Mouse (Mus musculus): ENCODE data around the gene Nme9. TPM values are rescaled to one million over a fixed set of nuclear protein-coding genes. Genes with fewer than 3 reads are reported as not detected.

Nme9 gene
- total RNA-seq, 2 experiments from 2014 or later: not detected

- DNase-seq: no peak
These were observed 14.1 kb upstream of the Nme9 start, which contains the start of gene Mras for GRCm38 (mm10) chr9:99437031-99437764. TSS of gene Mras (minus strand) at chr9:99437381.

DNA sequence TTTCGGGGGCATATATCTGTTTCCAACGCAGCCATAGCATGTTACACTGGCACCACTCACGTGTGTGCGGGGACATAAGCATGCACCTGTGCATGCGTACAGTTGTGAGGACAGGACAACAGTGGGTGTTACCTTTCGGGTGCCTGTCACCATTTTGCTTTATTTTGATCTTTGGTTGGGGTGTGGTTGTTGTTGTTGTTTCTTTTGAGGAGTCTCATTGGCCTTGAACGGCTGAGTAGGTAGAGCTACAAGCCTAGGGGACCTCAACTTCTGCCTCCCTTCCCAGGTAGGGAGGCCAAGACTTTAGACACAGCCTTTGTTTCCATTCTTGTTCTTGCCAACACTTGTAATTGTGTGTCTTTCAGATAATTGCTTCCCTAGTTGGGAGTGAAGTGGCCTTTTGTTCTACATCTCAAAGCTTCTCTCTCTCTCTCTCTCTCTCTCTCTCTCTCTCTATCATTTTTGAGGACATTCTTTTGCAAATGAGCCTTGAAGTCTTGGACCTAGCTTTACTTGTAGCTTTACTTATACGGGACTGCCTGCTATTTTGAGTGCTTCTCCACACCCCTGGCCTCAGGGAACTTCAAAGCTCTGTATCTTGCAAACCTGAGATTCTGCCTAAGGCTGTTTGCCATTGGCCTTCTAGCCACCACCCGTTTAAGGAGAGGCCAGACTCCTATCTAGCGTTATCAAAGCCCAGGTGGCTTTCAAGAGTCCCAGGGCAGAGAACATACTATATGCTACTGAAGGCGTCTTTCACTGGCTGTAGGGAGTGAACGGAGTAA is 13.3 kb upstream of the Nme9 start:
- DNase-seq: no peak

GRCm38 (mm10) chr9:99439064-99439463 is 12.2 kb upstream of the Nme9 start:
- DNase-seq: no peak

GRCm38 (mm10) chr9:99440941-99441340 is 10.3 kb upstream of the Nme9 start:
- no peak for DNase-seq

DNA sequence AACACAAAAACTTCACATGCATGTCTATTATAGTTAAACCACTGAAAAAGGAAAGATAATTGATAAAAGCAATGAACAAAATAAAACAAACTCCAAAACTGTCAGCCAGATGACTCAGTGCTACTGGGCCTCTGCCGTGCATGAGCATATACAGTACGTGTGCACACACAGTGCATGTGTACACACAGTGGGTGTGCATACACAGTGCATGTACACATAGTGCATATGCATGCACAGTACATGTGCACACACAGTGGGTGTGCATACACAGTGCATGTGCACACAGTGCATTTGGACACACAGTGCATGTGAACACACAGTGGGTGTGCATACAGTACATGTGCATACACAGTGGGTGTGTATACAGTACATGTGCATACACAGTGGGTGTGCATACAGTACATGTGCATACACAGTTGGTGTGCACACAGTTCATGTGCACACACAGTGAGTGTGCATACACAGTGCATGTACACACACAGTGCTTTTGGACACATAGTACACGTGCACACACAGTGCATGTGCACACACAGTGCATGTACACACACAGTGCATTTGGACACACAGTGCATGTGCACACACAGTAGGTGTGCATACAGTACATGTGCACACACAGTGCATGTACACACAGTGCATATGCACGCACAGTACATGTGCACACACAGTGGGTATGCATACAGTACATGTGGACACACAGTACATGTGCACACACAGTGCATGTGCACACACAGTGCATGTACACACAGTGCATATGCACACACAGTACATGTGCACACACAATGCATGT is 9.4 kb upstream of the Nme9 start:
- DNase-seq: no peak

GRCm38 (mm10) chr9:99444590-99445178 is 6.6 kb upstream of the Nme9 start:
- peak; percentile 39 for DNase-seq

GRCm38 (mm10) chr9:99446259-99446658 is 5.0 kb upstream of the Nme9 start:
- DNase-seq: no peak

- no peak for DNase-seq
These were observed 4.0 kb upstream of the Nme9 start for GRCm38 (mm10) chr9:99447323-99447722.

- peak; percentile 28 for DNase-seq
These were observed 1.2 kb upstream of the Nme9 start for GRCm38 (mm10) chr9:99449886-99450647.

DNA sequence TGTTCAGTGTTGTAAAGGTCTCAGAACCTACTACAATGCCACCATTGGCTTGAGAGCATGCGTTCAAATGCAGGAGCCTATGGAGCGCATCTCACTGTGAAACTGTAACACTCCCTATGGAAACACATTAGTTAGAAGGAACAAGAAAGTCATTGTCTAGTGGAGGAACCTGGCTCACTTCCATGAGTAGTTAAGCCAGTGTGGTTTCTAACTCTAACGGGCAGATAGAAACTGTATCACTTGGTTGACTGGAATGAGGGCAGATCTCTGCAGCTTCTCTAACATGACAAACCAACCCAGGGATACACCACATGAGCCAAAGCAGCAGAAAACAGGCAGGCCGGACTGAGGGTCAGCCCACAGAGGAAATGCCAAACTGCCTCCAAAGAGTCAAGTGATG is 2.9 kb downstream of the Nme9 start:
- DNase-seq: no peak

- peak; percentile 85 for DNase-seq
These were observed 7.4 kb downstream of the Nme9 start for GRCm38 (mm10) chr9:99458529-99459208.

GRCm38 (mm10) chr9:99459730-99460129 is 8.5 kb downstream of the Nme9 start:
- no peak for DNase-seq

- no peak for DNase-seq
These were observed 13.6 kb downstream of the Nme9 start for GRCm38 (mm10) chr9:99464876-99465275.

DNA sequence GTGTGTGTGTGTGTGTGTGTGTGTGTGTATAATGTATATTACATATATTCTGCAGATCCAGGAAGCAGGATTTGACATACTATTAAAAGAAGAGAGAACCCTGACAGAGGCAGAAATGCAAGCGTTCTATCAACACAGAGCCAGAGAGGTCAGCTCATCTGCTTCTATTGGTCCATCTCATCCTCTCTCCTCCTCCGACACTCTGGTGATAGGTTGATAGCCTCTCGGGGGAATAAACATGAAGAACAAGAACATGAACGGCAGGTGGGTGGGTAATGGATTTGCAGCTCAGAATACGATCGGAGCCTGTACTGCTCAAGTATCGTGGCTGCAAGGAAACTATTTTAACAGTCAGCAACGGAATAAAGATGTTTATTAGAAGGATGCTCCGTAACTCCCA is 17.3 kb downstream of the Nme9 start:
- DNase-seq: no peak

- DNase-seq: peak; percentile 61
These were observed 18.5 kb downstream of the Nme9 start for GRCm38 (mm10) chr9:99469681-99470273.

DNA sequence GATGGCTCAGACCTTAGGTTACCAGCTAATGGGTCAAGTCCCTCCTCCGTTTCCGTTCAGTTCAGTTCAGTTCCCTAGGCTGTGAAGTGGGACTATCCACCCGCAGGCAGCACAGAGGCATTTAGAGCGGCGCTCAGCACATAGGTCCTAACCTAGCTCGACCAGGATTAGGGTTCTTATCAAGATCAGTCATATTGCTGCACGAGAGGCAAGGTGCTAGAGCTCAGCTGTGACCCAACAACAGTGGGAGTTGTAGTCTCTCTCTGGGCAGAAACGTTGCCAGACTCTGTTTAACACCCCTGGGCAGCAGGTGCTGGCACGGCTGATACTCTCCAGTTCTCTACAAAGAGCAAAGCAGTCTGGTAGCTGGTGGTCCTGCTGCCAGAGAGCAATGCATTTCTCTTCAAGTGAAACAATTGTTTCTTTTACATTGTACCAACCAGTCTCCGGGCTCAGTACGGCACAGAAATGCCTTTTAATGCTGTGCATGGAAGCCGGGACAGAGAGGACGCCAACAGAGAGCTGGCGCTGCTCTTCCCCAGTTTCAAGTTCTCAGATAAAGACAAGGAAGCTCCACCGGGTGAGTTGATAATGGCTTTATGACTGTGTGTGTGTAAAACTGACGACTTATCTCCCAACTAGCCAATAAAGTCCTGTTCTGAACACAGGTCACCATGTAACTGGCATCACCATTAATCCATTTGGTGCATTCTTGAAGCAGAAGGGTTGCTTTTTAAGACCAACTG is 19.2 kb downstream of the Nme9 start:
- no peak for DNase-seq

- no peak for DNase-seq
These were observed 20.1 kb downstream of the Nme9 start for GRCm38 (mm10) chr9:99471334-99471733.

GRCm38 (mm10) chr9:99479181-99479711 is 28.0 kb downstream of the Nme9 start:
- no peak for DNase-seq

GRCm38 (mm10) chr9:99480764-99481163 is 29.5 kb downstream of the Nme9 start:
- peak; percentile 33 for DNase-seq

- DNase-seq: peak; percentile 55
These were observed 31.9 kb downstream of the Nme9 start for GRCm38 (mm10) chr9:99483191-99483590.

Data from adrenal gland, postnatal 10 days (tissue).